Mouse (Mus musculus) midbrain, postnatal 0 days (tissue): ENCODE data around the gene Lepr. TPM values are rescaled to one million over a fixed set of nuclear protein-coding genes. Genes with fewer than 3 reads are reported as not detected.

Experiments
- ATAC-seq: fragments of 200-750 bp; cut with Nextera tagmentation; 2 replicates; pipeline ENCODE4 v1.8.0; 2017; ENCODE audit warnings: moderate number of reproducible peaks, mild to moderate bottlenecking, moderate TSS enrichment, moderate library complexity; ENCODE audit not compliant: low FRiP score
- DNase-seq: peaks from one replicate; pipeline ENCODE4 v3.0.0-alpha.2; 2015; ENCODE audit warnings: low spot score
- H3K27ac ChIP-seq: fragments of 300-500 bp; sonication (generic); 2 replicates; pipeline ENCODE4 v1.5.1; 2014; ENCODE audit warnings: low read depth, mild to moderate bottlenecking, low read length, mixed read lengths
- H3K27me3 ChIP-seq: fragments of 300-500 bp; sonication (generic); 2 replicates; pipeline ENCODE4 v1.6.1; 2014; ENCODE audit warnings: low read length, control low read depth, mixed read lengths; ENCODE audit not compliant: insufficient read depth
- H3K36me3 ChIP-seq: fragments of 300-500 bp; sonication (generic); 2 replicates; pipeline ENCODE4 v1.6.1; 2014; ENCODE audit warnings: low read length, control low read depth, mixed read lengths; ENCODE audit not compliant: insufficient read depth
- H3K4me1 ChIP-seq: fragments of 300-500 bp; sonication (generic); 2 replicates; pipeline ENCODE4 v1.6.1; 2014; ENCODE audit warnings: mild to moderate bottlenecking, control low read depth, antibody characterized with exemption, low read length, mixed read lengths; ENCODE audit not compliant: insufficient read depth
- H3K4me2 ChIP-seq: fragments of 300-500 bp; sonication (generic); 2 replicates; pipeline ENCODE4 v1.6.1; 2014; ENCODE audit warnings: low read depth, mild to moderate bottlenecking, low read length, mixed read lengths; ENCODE audit not compliant: poor library complexity, severe bottlenecking
- H3K4me3 ChIP-seq: fragments of 300-500 bp; sonication (generic); 2 replicates; pipeline ENCODE4 v1.5.1; 2014; ENCODE audit warnings: low read depth, mild to moderate bottlenecking, low read length, moderate library complexity
- H3K9ac ChIP-seq: fragments of 300-500 bp; sonication (generic); replicated peaks from 2 replicates; pipeline ENCODE4 v1.6.1; 2014; ENCODE audit warnings: mild to moderate bottlenecking, low read length, moderate library complexity, mixed read lengths; ENCODE audit not compliant: poor library complexity, severe bottlenecking
- H3K9me3 ChIP-seq: fragments of 300-500 bp; sonication (generic); 2 replicates; pipeline ENCODE4 v1.6.1; 2016; ENCODE audit warnings: low read length, control low read depth
- CTCF ChIP-seq: IDR thresholded peaks from 2 replicates; pipeline ENCODE4 v1.5.1; 2016; ENCODE audit warnings: antibody characterized with exemption, mild to moderate bottlenecking
- WGBS: fragments of 180-500 bp; shearing (Covaris S2); extraction: QIAGEN DNeasy Blood & Tissue Kit; methylation state at CpG from one replicate; pipeline ENCODE4 v1.1.7; 2014; 5-methylcytosine and 5-hydroxymethylcytosine counted together
- polyA plus RNA-seq: library from polyadenylated mRNA; unstranded; fragments of >200 nt; fragmentation: Nextera tagmentation; extraction: Ambion mirVana; gene quantifications from 2 replicates; pipeline ENCODE4 v1.2.1, GENCODE M21; 2015
- total RNA-seq: library from RNA; depleted of rRNA; stranded (reverse); fragments of >200 nt; gene quantifications from 2 replicates; pipeline ENCODE4 v1.2.3, GENCODE M21; 2014

Lepr gene
- total and polyA plus RNA-seq, 2 experiments from 2014 or later, result 2.8 to 9.0 TPM

GRCm38 (mm10) chr4:101707953-101708352, 9.3 kb upstream of the Lepr start:
- Histone ChIP-seq H3K4me2 (no peak overlapping the region), H3K4me1 (no peaks in the 10 kb centered on the region), H3K36me3 (no peaks in the 10 kb centered on the region), H3K9ac (no peak overlapping the region), H3K9me3 (no peaks in the 10 kb centered on the region), H3K27me3 (no peaks in the 10 kb centered on the region), H3K27ac (no peak overlapping the region), H3K4me3 (no peak overlapping the region)
- ATAC-seq (no peak), DNase-seq (no peak)
- WGBS, result 88% methylated on average over 3 of the region's 3 CpGs
- TF ChIP-seq CTCF, result no peak

GRCm38 (mm10) chr4:101710361-101710760, 6.8 kb upstream of the Lepr start:
- no peak for TF ChIP-seq CTCF

GRCm38 (mm10) chr4:101711100-101711499, 6.1 kb upstream of the Lepr start:
- Histone ChIP-seq H3K9me3 (no peaks in the 10 kb centered on the region), H3K9ac (no peak overlapping the region), H3K4me3 (no peak overlapping the region), H3K36me3 (no peaks in the 10 kb centered on the region), H3K27me3 (no peaks in the 10 kb centered on the region), H3K27ac (no peak overlapping the region), H3K4me1 (no peaks in the 10 kb centered on the region), H3K4me2 (no peak overlapping the region)
- 90% methylated on average over 4 of the region's 4 CpGs for WGBS
- TF ChIP-seq CTCF, result no peak
- ATAC-seq, result no peak
- no peak for DNase-seq

More at GRCm38 (mm10) chr4:101710361-101710760, 6.8 kb upstream of the Lepr start:
- DNase-seq, result no peak
- Histone ChIP-seq H3K27ac (no peak overlapping the region), H3K36me3 (no peaks in the 10 kb centered on the region), H3K27me3 (no peaks in the 10 kb centered on the region), H3K9ac (no peak overlapping the region), H3K4me2 (no peak overlapping the region), H3K4me1 (no peaks in the 10 kb centered on the region), H3K9me3 (no peaks in the 10 kb centered on the region), H3K4me3 (no peak overlapping the region)
- WGBS, result 88% methylated on average over 4 of the region's 4 CpGs
- no peak for ATAC-seq

GRCm38 (mm10) chr4:101712563-101712962, 4.6 kb upstream of the Lepr start:
- H3K4me1 ChIP-seq, result no peaks in the 10 kb centered on the region; the same call in 1 of the 2 replicates
- H3K9ac ChIP-seq, result no peak overlapping the region
- no peaks in the 10 kb centered on the region for H3K36me3 ChIP-seq
- no peak for ATAC-seq
- no peak for TF ChIP-seq CTCF
- no peak overlapping the region for H3K4me3 ChIP-seq
- peaks cover 12% of the 10 kb centered on the region for H3K27me3 ChIP-seq
- H3K4me2 ChIP-seq, result no peak overlapping the region
- H3K27ac ChIP-seq, result no peak overlapping the region
- WGBS, result 45% methylated on average over 1 of the region's 1 CpGs
- no peak for DNase-seq
- H3K9me3 ChIP-seq, result no peaks in the 10 kb centered on the region

GRCm38 (mm10) chr4:101715302-101715701, 1.9 kb upstream of the Lepr start:
- Histone ChIP-seq H3K27ac (no peak overlapping the region), H3K27me3 (peaks cover 16% of the 10 kb centered on the region), H3K4me3 (no peak overlapping the region), H3K9me3 (no peaks in the 10 kb centered on the region), H3K4me2 (no peak overlapping the region), H3K4me1 (no peaks in the 10 kb centered on the region; the same call in 1 of the 2 replicates), H3K9ac (no peak overlapping the region), H3K36me3 (no peaks in the 10 kb centered on the region)
- no peak for TF ChIP-seq CTCF
- 88% methylated on average over 8 of the region's 8 CpGs for WGBS
- DNase-seq (no peak), ATAC-seq (no peak)

- TF ChIP-seq CTCF, result no peak
- no peak overlapping the region for H3K9ac ChIP-seq
- WGBS, result 56% methylated on average over 6 of the region's 6 CpGs
- H3K27ac ChIP-seq, result no peak overlapping the region
- H3K36me3 ChIP-seq, result no peaks in the 10 kb centered on the region
- no peaks in the 10 kb centered on the region for H3K9me3 ChIP-seq
- no peaks in the 10 kb centered on the region; the same call in 1 of the 2 replicates for H3K4me1 ChIP-seq
- ATAC-seq (no peak), DNase-seq (no peak)
- H3K4me2 ChIP-seq, result no peak overlapping the region
- H3K27me3 ChIP-seq, result peaks cover 16% of the 10 kb centered on the region
- no peak overlapping the region for H3K4me3 ChIP-seq
These were observed 1.4 kb upstream of the Lepr start for GRCm38 (mm10) chr4:101715805-101716204.
